Mouse (Mus musculus) frontal cortex, postnatal 14 days (tissue): Measurements from ENCODE around the gene Farp1.

Source experiments
- DNase-seq, 2 experiments: peaks; one replicate each; pipeline ENCODE4 v3.0.0; 2022; ENCODE audit warnings: low spot score in 2 of 2

Gene Farp1

DNA sequence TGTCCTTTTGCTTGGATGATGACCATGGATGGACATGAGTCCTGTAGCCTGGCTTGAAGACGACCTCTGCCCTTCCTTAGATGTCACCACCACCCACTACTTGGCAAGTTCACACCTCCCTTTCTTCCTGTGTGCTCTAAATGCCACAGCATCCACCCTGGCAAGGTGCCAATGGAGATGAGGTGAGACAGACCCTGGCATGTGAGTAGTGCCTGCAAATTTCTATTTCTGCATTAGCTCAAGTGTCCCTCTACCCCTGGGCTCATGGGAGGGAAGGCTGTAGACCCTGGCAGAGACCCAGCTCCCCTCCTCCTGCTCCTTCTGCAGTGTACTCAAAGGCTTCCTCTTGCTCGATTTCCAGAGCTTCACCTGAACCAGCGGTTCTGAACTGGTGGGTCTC, 279.9 kb downstream of the Farp1 start:
- no peak for DNase-seq

- DNase-seq: no peak
These were observed 281.1 kb downstream of the Farp1 start for GRCm38 (mm10) chr14:121316136-121316535.

GRCm38 (mm10) chr14:121316631-121317311, 281.8 kb downstream of the Farp1 start:
- DNase-seq: no peak

GRCm38 (mm10) chr14:121317312-121317671, 282.3 kb downstream of the Farp1 start:
- no peak for DNase-seq

GRCm38 (mm10) chr14:121318382-121318781, 283.4 kb downstream of the Farp1 start:
- DNase-seq: no peak

DNA sequence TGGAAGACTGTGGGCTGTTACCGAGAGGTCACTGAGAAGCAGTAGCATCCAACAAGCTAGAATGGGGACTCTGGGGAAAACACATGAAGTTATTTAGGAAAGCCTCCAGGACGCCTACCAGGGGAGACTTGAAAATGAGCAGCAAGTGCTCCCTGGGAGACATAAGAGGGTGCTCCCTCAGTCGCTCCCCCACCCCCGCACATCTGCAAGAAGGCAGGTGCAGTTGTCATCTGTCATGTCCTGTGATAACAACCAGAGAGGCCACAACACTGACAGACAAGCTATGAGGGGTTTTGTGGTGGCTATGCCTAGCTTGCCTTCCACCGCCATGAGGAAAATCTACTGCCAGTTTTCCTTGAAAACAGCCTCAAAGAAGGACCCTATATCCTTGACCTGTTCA, 287.1 kb downstream of the Farp1 start:
- DNase-seq: no peak

- DNase-seq: peak; percentile 46 to 66
These were observed 287.6 kb downstream of the Farp1 start for GRCm38 (mm10) chr14:121322641-121323040.

DNA sequence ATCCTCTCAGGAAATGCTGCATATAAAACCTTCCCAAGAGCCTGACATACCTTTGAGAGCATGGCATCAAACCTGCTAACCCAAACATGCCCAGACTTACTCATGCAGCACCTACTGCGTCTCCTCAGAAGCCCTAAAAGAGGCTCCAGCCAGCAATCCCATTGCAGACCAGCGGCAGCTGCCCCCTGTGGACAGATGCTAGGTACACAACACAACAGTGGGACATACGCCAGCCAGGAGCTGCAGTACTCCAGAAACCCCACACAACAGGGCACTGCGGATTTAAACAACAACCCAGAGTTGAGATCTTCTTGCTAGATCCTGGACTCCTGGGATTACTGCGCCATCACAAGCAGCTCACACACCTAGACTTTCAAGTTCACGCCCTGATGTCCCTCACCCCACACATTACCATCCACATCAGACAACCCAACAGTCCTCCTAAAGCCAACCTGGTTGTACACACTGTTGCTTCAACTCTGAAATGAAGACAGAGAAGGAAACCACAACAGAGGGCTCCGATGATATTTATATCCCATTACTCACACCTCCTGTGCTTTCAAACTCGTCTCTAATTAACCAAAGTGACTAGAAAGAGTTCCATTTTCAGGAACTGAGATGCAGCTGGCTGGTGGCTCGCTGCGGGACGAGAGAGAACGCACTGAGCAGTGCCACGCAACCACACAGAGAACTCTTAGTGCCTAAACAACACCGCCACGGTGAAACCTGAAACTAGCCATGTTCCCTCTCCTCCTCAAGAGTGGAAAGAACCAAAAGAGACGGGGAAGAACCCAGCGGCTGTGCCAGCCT, 289.7 kb downstream of the Farp1 start:
- DNase-seq: no peak

DNA sequence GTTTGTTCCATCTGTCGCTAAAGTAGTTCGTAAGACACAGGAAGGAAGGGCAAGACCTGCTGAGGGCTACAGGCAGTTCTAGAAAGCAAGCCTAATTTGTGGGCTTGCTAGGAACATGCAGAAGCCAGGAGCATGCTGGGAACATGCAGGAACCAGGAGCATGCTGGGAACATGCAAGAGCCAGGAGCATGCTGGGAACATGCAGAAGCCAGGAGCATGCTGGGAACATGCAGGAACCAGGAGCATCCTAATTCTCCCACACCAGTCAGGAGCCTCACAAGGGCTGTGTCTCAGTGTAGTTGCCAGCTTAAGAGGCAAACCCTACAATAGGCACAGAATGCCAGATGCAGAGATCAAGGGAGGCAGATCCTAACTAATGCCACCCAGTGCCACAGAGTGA, 291.4 kb downstream of the Farp1 start:
- no peak for DNase-seq

- no peak for DNase-seq
These were observed 293.9 kb downstream of the Farp1 start for GRCm38 (mm10) chr14:121328878-121329277.

GRCm38 (mm10) chr14:121329401-121330089, 294.5 kb downstream of the Farp1 start:
- DNase-seq: no peak

DNA sequence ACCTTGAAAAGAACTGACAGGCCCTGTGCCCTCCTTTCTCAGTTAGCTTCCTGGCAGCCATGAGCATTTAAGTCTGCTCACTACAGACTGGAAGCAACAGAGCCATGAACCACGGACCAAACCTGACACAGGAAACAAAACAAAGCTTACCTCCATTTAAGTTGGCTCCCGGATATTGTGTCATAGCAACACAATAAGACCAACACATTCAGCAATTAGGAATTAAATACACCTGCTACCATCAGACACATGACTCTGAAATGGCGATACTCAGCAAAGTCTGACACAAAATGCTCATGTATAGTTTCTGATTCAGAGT, 295.0 kb downstream of the Farp1 start:
- DNase-seq: no peak
